Comparison of ENCODE assay signal across 11 mouse cellular contexts in genomic region chr2:134826111-134827005, GRCm38 (mm10). TPM values are rescaled to one million over a fixed set of nuclear protein-coding genes. Genes with fewer than 3 reads are reported as not detected.
A peak's percentile ranks its signal among the peaks of the same experiment; 100 is the strongest.
DNase-seq lines count a peak whose midpoint lies in the region; ATAC-seq lines count a peak whose summit lies in the region.
"Had no signal": no experiment of that assay in that cellular context is flagged by ENCODE, and none has a peak within 500 bp of the region (broad histone marks: within the 10 kb centered on the region; RNA-seq: fewer than 3 reads in every experiment).

No protein-coding gene starts in this region.

- DNase-seq in heart, postnatal 25 days (ENCODE audit: low spot score), result no peak
- peak; percentile 47 for DNase-seq in brain, adult 2 months (ENCODE audit: low read depth, low spot score)
- no peak for DNase-seq in gastrocnemius, postnatal 25 days
- no peak for DNase-seq in adrenal gland, adult 18-20 months (ENCODE audit: low spot score in 2 of 2)
- DNase-seq in urinary bladder, postnatal 25 days (ENCODE audit: low spot score), result no peak
- DNase-seq: right cerebral cortex, postnatal 25 days had no signal

- H3K27ac ChIP-seq in heart, embryonic 13.5 days (replicated peaks), result peak overlapping the region; percentile 65
- H3K27ac ChIP-seq in forebrain, embryonic 15.5 days (replicated peaks), result peak overlapping the region; percentile 69
- 0 out of 2 replicates have a peak overlapping the region, but pooled peaks have one; percentile 9 for H3K27ac ChIP-seq in liver, embryonic 16.5 days (ENCODE audit: low read length)
- H3K27ac ChIP-seq: limb, embryonic 15.5 days had no signal

- peaks cover 11% of the 10 kb centered on the region for H3K4me1 ChIP-seq in heart, embryonic 13.5 days
- H3K4me1 ChIP-seq in forebrain, embryonic 15.5 days, result peaks cover 17% of the 10 kb centered on the region
- no peaks in the 10 kb centered on the region; the same call in none of the 2 replicates for H3K4me1 ChIP-seq in liver, embryonic 16.5 days (ENCODE audit: control insufficient read depth, low read depth, low read length)
- H3K4me1 ChIP-seq: limb, embryonic 15.5 days had no signal

- ATAC-seq in heart, embryonic 13.5 days (ENCODE audit: extremely low read depth, insufficient number of reproducible peaks, low FRiP score, low TSS enrichment), result no peak
- ATAC-seq in forebrain, embryonic 15.5 days (replicated peaks), result peak; percentile 67
- peak; percentile 87 for ATAC-seq in liver, embryonic 16.5 days (ENCODE audit: low read depth)

- WGBS in heart, embryonic 13.5 days, result 44% methylated on average over 8 of the region's 8 CpGs
- WGBS in forebrain, embryonic 15.5 days, result 23% methylated on average over 8 of the region's 8 CpGs
- WGBS in liver, embryonic 16.5 days (ENCODE audit: insufficient replicate concordance), result 38% methylated on average over 8 of the region's 8 CpGs

- no peaks in the 10 kb centered on the region for H3K36me3 ChIP-seq in heart, embryonic 13.5 days
- no peaks in the 10 kb centered on the region for H3K36me3 ChIP-seq in forebrain, embryonic 15.5 days
- H3K36me3 ChIP-seq in liver, embryonic 16.5 days (ENCODE audit: control insufficient read depth, insufficient read depth), result no peaks in the 10 kb centered on the region
- H3K36me3 ChIP-seq: limb, embryonic 15.5 days had no signal

- peak overlapping the region; percentile 46; the same call in 1 of the 2 replicates for H3K4me2 ChIP-seq in heart, embryonic 13.5 days
- no peak overlapping the region for H3K4me2 ChIP-seq in forebrain, embryonic 15.5 days (replicated peaks)
- H3K4me2 ChIP-seq in liver, embryonic 16.5 days (ENCODE audit: low read depth, low read length), result no peak overlapping the region
- H3K4me2 ChIP-seq: limb, embryonic 15.5 days had no signal

- H3K9me3 ChIP-seq in heart, embryonic 13.5 days, result no peaks in the 10 kb centered on the region
- H3K9me3 ChIP-seq in forebrain, embryonic 15.5 days, result no peaks in the 10 kb centered on the region
- H3K9me3 ChIP-seq in liver, embryonic 16.5 days (replicated peaks; ENCODE audit: control insufficient read depth, low read length), result no peaks in the 10 kb centered on the region
- H3K9me3 ChIP-seq: limb, embryonic 15.5 days had no signal

- intact Hi-C loops in heart, postnatal 25 days (cut with DNase I), result no loop called here

- H3K4me3 ChIP-seq in heart, embryonic 13.5 days, result no peak overlapping the region
- H3K4me3 ChIP-seq in forebrain, embryonic 15.5 days, result no peak overlapping the region
- no peak overlapping the region for H3K4me3 ChIP-seq in liver, embryonic 16.5 days (ENCODE audit: low read depth, low read length)
- H3K4me3 ChIP-seq: limb, embryonic 15.5 days had no signal

- no peaks in the 10 kb centered on the region for H3K27me3 ChIP-seq in heart, embryonic 13.5 days (replicated peaks)
- no peaks in the 10 kb centered on the region for H3K27me3 ChIP-seq in forebrain, embryonic 15.5 days
- H3K27me3 ChIP-seq in liver, embryonic 16.5 days (ENCODE audit: control insufficient read depth, insufficient read depth, low read depth, low read length), result no peaks in the 10 kb centered on the region
- H3K27me3 ChIP-seq: CH12.LX; limb, embryonic 15.5 days had no signal

- H3K9ac ChIP-seq in heart, embryonic 13.5 days, result no peak overlapping the region
- no peak overlapping the region for H3K9ac ChIP-seq in forebrain, embryonic 15.5 days (replicated peaks)
- H3K9ac ChIP-seq in liver, embryonic 16.5 days (ENCODE audit: low read depth, low read length), result no peak overlapping the region
- H3K9ac ChIP-seq: limb, embryonic 15.5 days had no signal

RNA-seq across cellular contexts. Expression of gene Plcb1, which starts 40.5 kb away (rescaled TPM):
- 3.9 and 5.9 TPM in 2 replicates for polyA plus RNA-seq in heart, embryonic 13.5 days (2015; fragmentation: Nextera tagmentation; extraction: Ambion mirVana)
- total RNA-seq in heart, postnatal 25 days (2021), result 1 to 10 TPM; 3.7 to 4.4 TPM
- 45.8 and 50.4 TPM in 2 replicates for polyA plus RNA-seq in forebrain, embryonic 15.5 days (2015; fragmentation: Nextera tagmentation; extraction: Ambion mirVana)
- polyA plus RNA-seq in liver, embryonic 16.5 days (2015; fragmentation: Nextera tagmentation; extraction: Ambion mirVana), result 3.9 and 4.6 TPM in 2 replicates
- 1 to 10 TPM; 1.5 to 1.8 TPM for total RNA-seq in gastrocnemius, postnatal 25 days (2021)
- total RNA-seq in adrenal gland, adult 18-20 months (2021), result 10 to 100 TPM; 51.4 to 88.0 TPM
- total RNA-seq: CH12.LX had no signal

Comparison
In these comparisons a context has a peak if more than half of its experiments do, and no peak if none do; other contexts are left out.
1. H3K27ac ChIP-seq: peak in every context shown above with its lines; median percentile 69 in forebrain, embryonic 15.5 days; 65 in heart, embryonic 13.5 days; 9 in liver, embryonic 16.5 days.
2. RNA of gene Plcb1, which starts 40.5 kb away (total RNA-seq): 51.4 to 88.0 TPM in adrenal gland, adult 18-20 months; 3.7 to 4.4 TPM in heart, postnatal 25 days and 1.5 to 1.8 TPM in gastrocnemius, postnatal 25 days; every median in the first group is over 4 times any median in the second.